Mouse (Mus musculus) brain, embryonic 14.5 days (tissue): ENCODE data around the gene Mknk1.

Experiments used
- CTCF ChIP-seq: fragments of 200-500 bp; IDR thresholded peaks from 2 replicates; pipeline ENCODE4 v1.5.1; 2012; ENCODE audit warnings: inconsistent platforms, mild to moderate bottlenecking, moderate library complexity, borderline replicate concordance; ENCODE audit not compliant: insufficient read depth, insufficient read length; ENCODE audit errors: extremely low read depth
- POLR2A ChIP-seq: fragments of 200-500 bp; IDR thresholded peaks from 2 replicates; pipeline ENCODE4 v1.6.1; 2012; ENCODE audit warnings: mild to moderate bottlenecking, inconsistent platforms, borderline replicate concordance; ENCODE audit not compliant: poor library complexity, insufficient read depth, insufficient read length, severe bottlenecking; ENCODE audit errors: extremely low read depth

DNA sequence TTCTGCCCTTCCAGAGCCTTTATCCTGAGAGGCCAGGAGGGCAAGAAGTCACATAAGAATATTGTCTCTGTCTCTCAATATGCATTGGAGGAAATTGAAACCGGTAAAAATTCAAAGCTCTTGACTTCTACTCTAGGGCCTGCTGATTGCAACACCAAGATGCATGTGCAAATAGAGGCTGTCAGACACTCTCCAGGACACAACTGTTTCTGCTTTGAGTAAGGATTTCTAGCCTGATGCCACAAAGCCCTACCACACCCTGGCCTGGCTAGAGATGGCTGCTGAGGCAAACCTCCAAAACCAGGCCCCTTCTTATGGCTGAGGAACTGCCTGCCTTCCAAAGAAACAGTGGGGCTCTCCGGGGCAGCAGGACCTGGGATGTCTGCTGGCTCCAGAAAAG is 3.4 kb upstream of the Mknk1 start:
- TF ChIP-seq CTCF (no peak), POLR2A (no peak)
